Mouse (Mus musculus): ENCODE measurements around the gene Trem3.

DNA sequence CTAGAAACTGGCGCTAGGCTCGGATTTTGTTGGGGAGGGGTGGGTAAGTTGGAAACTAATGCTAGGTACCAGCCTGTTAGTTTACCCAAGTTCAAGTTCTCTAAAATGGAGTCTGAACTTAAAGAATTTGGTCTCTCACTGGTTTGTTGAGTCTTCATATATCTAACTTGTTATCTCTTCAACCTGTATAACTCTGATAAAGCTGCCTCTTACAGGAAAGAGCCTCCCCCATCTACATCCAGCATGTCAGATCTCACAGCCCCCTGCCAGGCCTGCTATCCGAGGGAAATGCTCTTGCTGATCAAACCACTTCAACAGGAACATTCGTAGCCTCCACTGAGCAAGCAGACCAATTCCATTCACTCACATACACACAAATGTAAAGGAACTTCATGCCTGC is 31.4 kb downstream of the Trem3 start:
- TF ChIP-seq CTCF (IDR thresholded peaks at IDR 0.05; ENCODE audit: borderline replicate concordance, insufficient read depth, low read length) (no peak), POLR2A (IDR thresholded peaks at IDR 0.05; ENCODE audit: low read depth, low read length) (no peak)
